Mouse (Mus musculus): ENCODE measurements around the gene Smarcb1. TPM values are rescaled to one million over a fixed set of nuclear protein-coding genes. Genes with fewer than 3 reads are reported as not detected.

The Smarcb1 gene
- polyA plus RNA-seq, 1 experiment from 2014 or later = 263 TPM

DNA sequence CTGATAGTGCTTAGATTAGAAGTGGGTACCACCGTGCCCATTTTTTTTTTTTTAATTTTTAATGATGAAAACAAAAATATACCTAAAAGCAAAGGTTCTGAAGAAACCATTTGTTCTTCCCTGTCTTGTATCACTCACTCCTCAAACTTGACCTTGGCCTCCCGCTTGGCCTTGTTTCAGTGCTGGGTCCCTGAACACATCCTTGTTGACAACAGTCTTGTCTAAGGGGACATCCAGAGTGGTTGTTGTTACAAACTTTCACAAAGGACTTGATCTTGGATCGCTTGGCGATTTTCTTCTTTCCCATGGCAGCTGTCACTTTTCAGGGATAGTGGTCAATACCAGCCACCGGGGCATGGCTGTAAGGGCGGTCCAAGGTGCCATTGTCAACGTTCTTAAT, 23.8 kb upstream of the Smarcb1 start:
- 91% methylated on average over 7 of the region's 7 CpGs for WGBS

GRCm38 (mm10) chr10:75944066-75944772, 22.8 kb upstream of the Smarcb1 start:
- WGBS = 51% methylated on average over 11 of the region's 11 CpGs
- no peak overlapping the region for H3K9ac ChIP-seq (ENCODE audit: low read length)
- ATAC-seq (ENCODE audit: insufficient number of reproducible peaks, low FRiP score, low TSS enrichment, low read depth) (no peak), DNase-seq (ENCODE audit: low spot score) (no peak)
- no peaks in the 10 kb centered on the region for H3K9me3 ChIP-seq (ENCODE audit: control insufficient read depth, low read length)
- no peaks in the 10 kb centered on the region for H3K4me1 ChIP-seq (ENCODE audit: control insufficient read depth, insufficient read depth, low read length)
- no peaks in the 10 kb centered on the region for H3K36me3 ChIP-seq (ENCODE audit: control insufficient read depth, insufficient read depth, low read length)
- H3K4me3 ChIP-seq (ENCODE audit: low read depth, low read length) = no peak overlapping the region
- H3K4me2 ChIP-seq (ENCODE audit: low read depth, severe bottlenecking) = no peak overlapping the region
- peaks cover 2% of the 10 kb centered on the region; the same call in 1 of the 2 replicates for H3K27me3 ChIP-seq (ENCODE audit: control insufficient read depth, insufficient read depth, low read length)
- H3K27ac ChIP-seq (replicated peaks; ENCODE audit: low read depth, low read length) = no peak overlapping the region

More for the DNA sequence above, 23.8 kb upstream of the Smarcb1 start:
- H3K4me3 ChIP-seq (ENCODE audit: low read depth, low read length) = no peak overlapping the region
- no peak overlapping the region for H3K27ac ChIP-seq (replicated peaks; ENCODE audit: low read depth, low read length)
- H3K4me1 ChIP-seq (ENCODE audit: control insufficient read depth, insufficient read depth, low read length) = no peaks in the 10 kb centered on the region
- H3K4me2 ChIP-seq (ENCODE audit: low read depth, severe bottlenecking) = no peak overlapping the region
- H3K9me3 ChIP-seq (ENCODE audit: control insufficient read depth, low read length) = no peaks in the 10 kb centered on the region
- H3K36me3 ChIP-seq (ENCODE audit: control insufficient read depth, insufficient read depth, low read length) = no peaks in the 10 kb centered on the region
- no peak for DNase-seq (ENCODE audit: low spot score)
- H3K9ac ChIP-seq (ENCODE audit: low read length) = no peak overlapping the region
- no peak for ATAC-seq (ENCODE audit: insufficient number of reproducible peaks, low FRiP score, low TSS enrichment, low read depth)
- no peaks in the 10 kb centered on the region for H3K27me3 ChIP-seq (ENCODE audit: control insufficient read depth, insufficient read depth, low read length)

GRCm38 (mm10) chr10:75942736-75943477, 21.5 kb upstream of the Smarcb1 start, which contains the start of gene Vpreb3:
Gene Vpreb3, plus strand, starts transcription at chr10:75943057.
- H3K4me1 ChIP-seq (ENCODE audit: control insufficient read depth, insufficient read depth, low read length) = no peaks in the 10 kb centered on the region
- ATAC-seq (ENCODE audit: insufficient number of reproducible peaks, low FRiP score, low TSS enrichment, low read depth) = no peak
- DNase-seq (ENCODE audit: low spot score) = no peak
- no peaks in the 10 kb centered on the region for H3K36me3 ChIP-seq (ENCODE audit: control insufficient read depth, insufficient read depth, low read length)
- no peak within 1 kb of the TSS for H3K9ac ChIP-seq (ENCODE audit: low read length)
- 83% methylated on average over 15 of the region's 15 CpGs for WGBS
- no peaks in the 10 kb centered on the region for H3K9me3 ChIP-seq (ENCODE audit: control insufficient read depth, low read length)
- no peak within 1 kb of the TSS for H3K4me2 ChIP-seq (ENCODE audit: low read depth, severe bottlenecking)
- H3K27ac ChIP-seq (replicated peaks; ENCODE audit: low read depth, low read length) = no peak within 1 kb of the TSS
- peaks cover 6% of the 10 kb centered on the region; the same call in 1 of the 2 replicates for H3K27me3 ChIP-seq (ENCODE audit: control insufficient read depth, insufficient read depth, low read length)
- H3K4me3 ChIP-seq (ENCODE audit: low read depth, low read length) = no peak within 1 kb of the TSS

GRCm38 (mm10) chr10:75941042-75941824, 19.8 kb upstream of the Smarcb1 start:
- Histone ChIP-seq H3K27ac (replicated peaks; ENCODE audit: low read depth, low read length) (no peak overlapping the region), H3K27me3 (ENCODE audit: control insufficient read depth, insufficient read depth, low read length) (peaks cover 20% of the 10 kb centered on the region), H3K4me3 (ENCODE audit: low read depth, low read length) (no peak overlapping the region), H3K4me2 (ENCODE audit: low read depth, severe bottlenecking) (no peak overlapping the region), H3K4me1 (ENCODE audit: control insufficient read depth, insufficient read depth, low read length) (0 out of 2 replicates have a peak, but pooled peaks cover under 1% of the 10 kb centered on the region), H3K9ac (ENCODE audit: low read length) (no peak overlapping the region), H3K36me3 (ENCODE audit: control insufficient read depth, insufficient read depth, low read length) (no peaks in the 10 kb centered on the region), H3K9me3 (ENCODE audit: control insufficient read depth, low read length) (no peaks in the 10 kb centered on the region)
- no peak for ATAC-seq (ENCODE audit: insufficient number of reproducible peaks, low FRiP score, low TSS enrichment, low read depth)
- WGBS = 78% methylated on average over 9 of the region's 9 CpGs
- DNase-seq (ENCODE audit: low spot score) = no peak

- 89% methylated on average over 5 of the region's 5 CpGs for WGBS
- Histone ChIP-seq H3K27me3 (ENCODE audit: control insufficient read depth, insufficient read depth, low read length) (peaks cover 24% of the 10 kb centered on the region), H3K4me2 (ENCODE audit: low read depth, severe bottlenecking) (no peak within 1 kb of the TSS), H3K4me3 (ENCODE audit: low read depth, low read length) (no peak within 1 kb of the TSS), H3K4me1 (ENCODE audit: control insufficient read depth, insufficient read depth, low read length) (0 out of 2 replicates have a peak, but pooled peaks cover 2% of the 10 kb centered on the region), H3K27ac (replicated peaks; ENCODE audit: low read depth, low read length) (no peak within 1 kb of the TSS), H3K9me3 (ENCODE audit: control insufficient read depth, low read length) (no peaks in the 10 kb centered on the region), H3K36me3 (ENCODE audit: control insufficient read depth, insufficient read depth, low read length) (no peaks in the 10 kb centered on the region), H3K9ac (ENCODE audit: low read length) (no peak within 1 kb of the TSS)
- no peak for ATAC-seq (ENCODE audit: insufficient number of reproducible peaks, low FRiP score, low TSS enrichment, low read depth)
- no peak for DNase-seq (ENCODE audit: low spot score)
Observed at GRCm38 (mm10) chr10:75940520-75940919, 19.1 kb upstream of the Smarcb1 start, which contains the start of gene Gm867. Gene Gm867, minus strand, starts transcription at chr10:75940672.

- Histone ChIP-seq H3K36me3 (ENCODE audit: control insufficient read depth, insufficient read depth, low read length) (no peaks in the 10 kb centered on the region), H3K27me3 (ENCODE audit: control insufficient read depth, insufficient read depth, low read length) (peaks cover 24% of the 10 kb centered on the region), H3K4me3 (ENCODE audit: low read depth, low read length) (no peak overlapping the region), H3K4me1 (ENCODE audit: control insufficient read depth, insufficient read depth, low read length) (0 out of 2 replicates have a peak, but pooled peaks cover 2% of the 10 kb centered on the region), H3K9me3 (ENCODE audit: control insufficient read depth, low read length) (no peaks in the 10 kb centered on the region), H3K27ac (replicated peaks; ENCODE audit: low read depth, low read length) (no peak overlapping the region), H3K9ac (ENCODE audit: low read length) (no peak overlapping the region), H3K4me2 (ENCODE audit: low read depth, severe bottlenecking) (no peak overlapping the region)
- DNase-seq (ENCODE audit: low spot score) (no peak), ATAC-seq (ENCODE audit: insufficient number of reproducible peaks, low FRiP score, low TSS enrichment, low read depth) (no peak)
- 37% methylated on average over 9 of the region's 9 CpGs for WGBS
Observed at GRCm38 (mm10) chr10:75939481-75940234, 18.2 kb upstream of the Smarcb1 start.

GRCm38 (mm10) chr10:75937851-75938643, 16.6 kb upstream of the Smarcb1 start:
- H3K27me3 ChIP-seq (ENCODE audit: control insufficient read depth, insufficient read depth, low read length) = peaks cover 24% of the 10 kb centered on the region

More at GRCm38 (mm10) chr10:75937851-75938643, 16.6 kb upstream of the Smarcb1 start:
- 64% methylated on average over 9 of the region's 10 CpGs for WGBS
- no peak overlapping the region for H3K4me2 ChIP-seq (ENCODE audit: low read depth, severe bottlenecking)
- no peak overlapping the region for H3K27ac ChIP-seq (replicated peaks; ENCODE audit: low read depth, low read length)
- H3K4me3 ChIP-seq (ENCODE audit: low read depth, low read length) = no peak overlapping the region
- no peaks in the 10 kb centered on the region for H3K9me3 ChIP-seq (ENCODE audit: control insufficient read depth, low read length)
- DNase-seq (ENCODE audit: low spot score) = no peak
- H3K36me3 ChIP-seq (ENCODE audit: control insufficient read depth, insufficient read depth, low read length) = no peaks in the 10 kb centered on the region
- 0 out of 2 replicates have a peak, but pooled peaks cover 4% of the 10 kb centered on the region for H3K4me1 ChIP-seq (ENCODE audit: control insufficient read depth, insufficient read depth, low read length)
- H3K9ac ChIP-seq (ENCODE audit: low read length) = no peak overlapping the region
- ATAC-seq (ENCODE audit: insufficient number of reproducible peaks, low FRiP score, low TSS enrichment, low read depth) = no peak
